Mouse (Mus musculus) ovary, postnatal 10 days (tissue): ENCODE data around the gene Ubl5.
"Not testable (repeated sequence)": the region's sequence is repeated elsewhere in the genome, so short reads cannot be mapped to it uniquely, and the experiment has no call there.

ENCODE experiments used
- DNase-seq: peaks from one replicate; pipeline ENCODE4 v3.0.0; 2022; ENCODE audit warnings: low spot score

Ubl5 gene

DNA sequence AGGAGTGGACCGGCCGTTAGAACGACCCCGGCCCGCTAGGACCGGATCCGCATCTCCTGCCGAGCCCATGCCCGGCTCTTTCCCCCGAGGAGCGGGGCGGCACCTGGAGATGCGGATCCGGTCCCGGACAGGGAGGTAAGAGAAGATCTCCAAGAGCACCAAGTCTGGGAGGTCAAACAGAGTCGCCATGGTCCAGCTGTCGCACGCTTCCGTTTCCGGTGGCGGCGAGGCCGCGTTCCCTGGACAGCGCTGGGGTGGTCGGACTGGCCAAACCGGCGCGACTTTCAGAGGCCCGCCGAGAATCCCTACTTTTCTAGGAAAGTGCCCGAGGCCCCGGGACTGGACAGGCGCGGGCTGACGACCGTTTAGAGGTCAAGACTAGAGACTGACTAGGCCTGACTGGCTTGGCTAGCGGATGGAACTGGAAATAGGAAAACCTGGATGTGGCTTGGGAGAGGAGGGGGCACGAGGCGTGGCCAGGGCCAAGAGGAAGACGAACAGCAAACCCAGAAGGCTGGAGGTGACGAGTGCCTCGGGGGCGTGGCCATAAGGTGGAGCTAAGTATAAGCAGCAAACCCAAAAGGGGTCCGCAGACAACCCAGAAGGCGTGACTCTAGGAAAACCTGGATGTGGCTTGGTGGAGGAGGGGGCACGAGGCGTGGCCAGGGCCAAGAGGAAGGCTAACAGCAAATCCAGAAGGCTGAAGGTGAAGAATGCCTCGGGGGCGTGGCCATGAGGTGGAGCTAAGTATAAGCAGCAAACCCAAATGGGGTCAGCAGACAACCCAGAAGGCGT, at the start of gene Ubl5:
TSS of gene Ubl5 (plus strand) at position 778 of the 795 bp plus-strand sequence.
- DNase-seq, result peak; percentile 65

DNA sequence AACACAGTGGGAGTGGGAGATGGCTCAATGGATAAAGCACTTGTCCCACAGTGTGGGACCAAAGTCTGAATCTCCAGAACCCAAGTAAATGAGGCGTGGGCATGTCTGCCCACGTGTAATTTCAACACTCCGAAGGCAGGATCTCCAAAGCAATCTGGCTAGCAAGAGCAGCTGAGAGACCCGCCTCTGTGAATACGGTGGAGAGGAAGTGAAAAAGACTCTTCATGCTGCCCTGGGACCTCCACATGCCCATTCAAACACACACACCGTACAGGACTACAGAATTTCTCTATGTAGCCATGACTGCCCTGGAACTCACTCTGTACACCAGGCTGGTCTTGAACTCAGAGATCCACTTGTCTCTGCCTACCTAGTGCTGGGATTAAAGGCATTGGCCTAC, 41.4 kb upstream of the Ubl5 start:
- DNase-seq, result no peak

DNA sequence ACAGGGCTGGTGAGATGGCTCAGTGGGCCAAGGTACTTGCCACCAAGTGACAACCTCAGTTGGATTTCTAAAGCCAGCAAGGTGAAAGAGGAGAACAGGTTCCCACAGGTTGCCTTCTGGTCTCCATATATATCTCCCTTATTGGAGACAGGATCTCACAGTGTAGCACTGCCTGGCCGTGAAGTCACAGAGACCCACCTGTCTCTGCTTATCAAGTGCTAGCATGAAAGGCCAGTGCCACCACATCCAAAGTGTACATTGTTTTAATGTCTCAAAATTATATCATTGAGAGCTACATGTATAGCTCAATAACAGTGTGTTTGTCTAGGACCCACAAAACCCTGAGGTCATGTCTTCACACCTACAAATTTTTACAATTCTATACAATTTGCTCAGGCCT, 36.4 kb upstream of the Ubl5 start:
- no peak for DNase-seq

DNA sequence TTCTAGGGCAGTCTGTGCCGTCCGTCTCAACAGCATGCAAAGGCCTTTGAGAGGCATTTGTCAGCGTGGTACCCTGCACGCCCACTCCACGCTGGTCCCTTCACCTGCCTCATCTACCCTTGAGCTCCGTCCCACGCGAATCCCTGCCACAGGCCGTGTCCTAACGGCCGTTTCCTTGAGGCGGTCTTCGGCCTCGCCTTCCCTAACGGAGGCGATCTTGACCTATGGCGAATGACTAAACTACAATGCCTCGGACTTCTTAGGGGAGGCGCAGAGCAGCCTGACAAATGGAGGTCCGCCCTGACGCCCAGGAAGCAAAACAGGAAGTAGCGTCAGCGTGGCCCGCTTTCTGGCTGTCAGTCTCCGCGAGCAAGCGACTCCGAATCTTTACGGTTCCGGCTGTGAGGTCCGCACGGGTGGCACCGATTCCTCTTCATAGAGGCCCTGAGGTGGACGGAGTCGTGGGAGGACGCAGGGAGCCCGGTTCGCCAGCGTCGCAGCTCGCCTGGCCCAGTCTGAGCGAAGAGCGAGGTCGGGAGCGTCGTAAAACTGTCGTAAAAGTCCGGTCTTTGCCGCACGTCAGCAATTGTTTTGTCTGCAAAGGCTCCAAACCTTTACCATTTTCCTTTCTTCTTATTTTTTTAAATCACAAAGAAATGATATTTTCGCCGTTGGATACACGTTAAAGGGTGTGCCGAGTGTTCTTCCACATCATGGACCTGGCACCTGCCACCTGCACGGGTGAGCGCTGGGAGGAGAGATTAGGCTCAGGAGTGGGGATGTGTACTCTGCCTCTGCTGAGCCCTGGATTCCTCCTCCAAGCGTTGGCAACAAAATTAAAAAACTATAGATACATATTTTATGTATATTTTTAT, 35.3 kb upstream of the Ubl5 start:
- peak; percentile 91 for DNase-seq

DNA sequence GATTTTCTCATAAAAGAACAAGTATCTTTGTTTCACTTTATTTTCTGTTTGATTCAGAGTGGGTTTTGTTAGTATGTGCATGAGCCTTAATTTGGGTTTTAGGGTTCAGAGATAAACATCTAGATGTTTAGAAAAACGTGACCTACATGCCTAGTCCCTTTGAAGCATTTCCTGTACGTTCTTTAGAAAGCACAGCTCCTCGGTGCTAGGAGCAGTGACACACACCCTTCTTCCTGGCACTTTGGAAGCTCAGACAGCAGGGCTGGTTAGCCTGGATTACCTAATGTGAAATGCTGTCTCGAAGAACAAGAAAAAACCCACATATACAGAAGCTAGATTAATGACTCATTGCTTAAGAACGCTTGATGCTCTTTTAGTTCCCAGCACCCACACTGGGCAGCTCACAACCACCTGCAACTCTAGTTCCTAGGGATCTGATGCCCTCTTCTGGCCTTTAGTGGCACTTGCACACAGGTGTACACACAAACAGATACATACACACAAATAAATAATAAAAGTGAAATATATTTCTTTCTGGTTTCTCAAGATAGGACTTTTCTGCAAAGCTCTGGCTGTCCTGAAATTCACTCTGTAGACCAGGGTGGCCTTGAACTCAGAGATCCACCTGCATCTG, 32.7 kb upstream of the Ubl5 start:
- no peak for DNase-seq

DNA sequence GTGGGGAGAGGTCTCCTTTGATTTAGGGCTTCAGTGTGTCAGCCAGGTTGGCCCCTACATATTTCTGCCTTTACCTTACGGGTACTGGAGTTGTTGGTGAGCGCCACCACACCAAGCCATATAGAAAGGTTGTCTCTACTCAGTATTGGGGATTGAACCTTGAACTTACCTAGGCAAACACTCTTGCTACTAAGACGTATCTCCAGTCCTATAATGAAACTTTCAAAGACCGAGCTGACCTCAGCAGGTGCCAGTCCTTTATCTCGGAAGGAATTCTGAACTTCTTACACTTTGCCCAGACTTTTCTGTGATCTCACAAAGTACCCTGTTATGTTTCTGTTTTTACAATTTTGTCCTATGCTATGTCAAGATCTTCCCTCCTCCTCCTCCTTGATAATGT, 30.7 kb upstream of the Ubl5 start:
- DNase-seq, result no peak

DNA sequence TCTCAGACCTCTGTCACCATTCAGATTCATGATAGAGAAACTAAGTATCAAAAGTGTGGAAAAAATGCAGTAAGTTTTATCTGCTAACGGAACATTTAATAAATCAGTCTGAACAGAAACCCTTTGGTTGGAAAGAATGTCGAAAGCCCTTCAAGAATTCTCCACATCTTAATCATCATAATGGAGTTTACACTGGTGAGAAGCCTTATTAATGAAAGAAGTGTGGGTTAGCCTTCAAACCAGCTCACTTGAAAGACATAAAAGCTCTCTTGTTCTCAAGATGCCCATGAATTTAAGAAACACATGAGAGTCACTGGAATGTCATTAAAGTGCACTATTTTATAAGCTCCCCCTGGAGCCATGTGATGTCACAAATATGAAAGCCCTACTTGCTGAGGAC, 26.0 kb upstream of the Ubl5 start:
- DNase-seq, result no peak

DNA sequence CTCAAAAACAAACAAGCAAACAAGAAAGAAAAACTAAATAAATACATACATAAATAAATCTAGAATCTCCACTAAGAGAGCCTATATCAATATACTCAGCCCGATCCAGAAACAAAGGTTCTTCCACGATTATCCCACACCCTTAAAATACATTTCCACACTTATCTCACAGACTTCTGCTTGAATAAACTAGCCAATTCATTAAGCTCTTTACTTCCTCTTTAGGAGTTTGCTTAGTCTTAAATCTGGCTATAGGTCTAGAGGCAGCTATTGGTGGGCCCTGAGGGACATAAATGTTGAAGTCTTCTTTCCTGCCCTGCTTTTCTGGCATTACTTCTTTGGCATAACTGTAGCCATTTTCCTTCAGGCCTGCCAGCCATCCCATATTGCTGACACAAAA, 11.3 kb upstream of the Ubl5 start:
- no peak for DNase-seq

DNA sequence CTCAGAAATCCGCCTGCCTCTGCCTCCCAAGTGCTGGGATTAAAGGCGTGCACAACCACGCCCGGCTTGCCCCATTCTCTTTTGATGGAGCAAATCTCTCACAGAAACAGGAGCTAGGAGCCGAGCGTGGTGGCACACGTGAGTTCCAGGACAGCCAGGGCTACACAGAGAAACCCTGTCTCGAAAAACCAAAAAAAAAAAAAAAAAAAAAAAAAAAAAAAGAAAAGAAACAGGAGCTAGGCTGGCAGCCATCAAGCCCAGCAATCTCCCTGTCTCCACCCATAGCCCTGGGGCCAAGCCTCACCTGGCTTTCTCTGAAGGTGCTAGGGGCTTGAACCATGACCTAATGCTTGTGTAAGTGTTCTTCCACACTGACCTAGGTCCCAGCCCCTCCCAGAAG, 7.0 kb upstream of the Ubl5 start:
- not testable (repeated sequence) for DNase-seq

DNA sequence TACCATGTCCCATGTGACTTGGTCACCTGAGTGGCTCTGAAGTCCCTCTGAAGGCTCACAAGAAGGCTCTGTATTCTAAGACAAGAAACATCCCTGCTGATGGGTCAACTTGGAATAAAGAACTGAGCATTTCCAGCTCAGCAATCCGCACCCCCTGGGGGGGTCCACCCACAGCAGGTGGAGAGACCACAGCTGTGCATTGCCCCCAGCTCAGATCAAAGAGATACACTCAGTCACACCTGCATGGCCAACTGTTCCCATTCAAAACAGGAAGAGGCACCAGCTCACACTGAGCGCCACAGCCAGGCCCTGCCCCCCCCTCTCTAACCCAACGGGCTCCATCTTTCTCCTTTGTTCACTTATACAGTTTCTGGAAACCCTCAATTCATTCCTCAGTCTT, 6.4 kb upstream of the Ubl5 start:
- DNase-seq, result no peak

DNA sequence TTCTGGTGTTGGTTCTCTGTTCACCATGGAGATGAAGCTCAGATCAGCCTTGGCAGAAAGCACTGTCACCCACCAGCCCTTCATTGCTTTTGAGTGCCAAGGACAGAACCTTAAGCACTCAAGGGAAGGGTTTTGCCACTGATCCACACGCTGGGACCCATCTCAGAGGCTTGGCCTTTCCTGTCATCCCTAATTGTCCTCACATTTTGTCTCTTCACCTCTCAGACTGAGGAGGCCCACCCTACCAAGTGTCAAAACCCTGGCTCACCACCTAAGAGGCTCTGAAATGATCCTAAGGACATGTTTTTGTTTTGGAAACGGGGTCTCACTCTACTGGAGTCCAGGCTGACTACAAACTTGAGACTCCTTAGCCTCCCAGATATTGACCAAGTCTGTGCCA, 5.9 kb upstream of the Ubl5 start:
- DNase-seq, result no peak

DNA sequence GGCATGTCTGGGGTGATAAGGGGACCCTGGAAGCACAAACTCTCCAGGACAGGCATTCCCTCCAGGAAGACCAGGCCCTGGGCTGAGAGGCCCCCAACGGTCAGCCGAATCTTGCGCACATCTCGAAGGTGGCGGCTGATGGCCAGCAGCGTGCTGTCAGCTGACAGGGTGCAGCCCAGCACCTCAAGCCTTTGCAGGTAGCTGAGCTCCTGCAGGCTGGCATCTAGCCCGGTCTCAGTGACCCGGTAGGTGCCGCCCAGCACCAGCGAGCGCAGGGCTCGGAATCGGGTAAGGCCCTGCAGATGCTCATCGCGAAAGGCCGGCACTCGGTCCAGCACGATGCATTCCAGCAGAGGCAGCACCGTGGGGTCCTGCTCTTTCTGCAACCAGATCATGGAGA, 4.1 kb upstream of the Ubl5 start:
- no peak for DNase-seq

DNA sequence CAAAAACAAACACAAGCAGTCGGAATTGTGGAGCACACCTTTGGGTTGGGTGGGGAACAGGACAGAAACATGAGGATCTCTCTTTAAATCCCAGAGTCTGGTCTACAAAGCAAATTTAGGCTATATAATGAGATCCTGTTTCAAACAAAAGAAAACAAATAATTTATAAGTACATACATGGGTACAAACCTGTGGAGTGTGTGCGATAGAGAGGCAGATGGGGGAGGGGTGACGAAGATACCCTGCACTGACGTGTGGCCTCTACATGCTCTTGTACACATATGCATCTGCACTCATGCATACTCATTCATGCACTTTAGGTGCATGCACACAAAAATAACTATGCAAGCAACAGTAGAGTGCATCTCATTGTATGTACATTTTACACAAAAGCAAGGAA, 3.2 kb upstream of the Ubl5 start:
- DNase-seq, result no peak

DNA sequence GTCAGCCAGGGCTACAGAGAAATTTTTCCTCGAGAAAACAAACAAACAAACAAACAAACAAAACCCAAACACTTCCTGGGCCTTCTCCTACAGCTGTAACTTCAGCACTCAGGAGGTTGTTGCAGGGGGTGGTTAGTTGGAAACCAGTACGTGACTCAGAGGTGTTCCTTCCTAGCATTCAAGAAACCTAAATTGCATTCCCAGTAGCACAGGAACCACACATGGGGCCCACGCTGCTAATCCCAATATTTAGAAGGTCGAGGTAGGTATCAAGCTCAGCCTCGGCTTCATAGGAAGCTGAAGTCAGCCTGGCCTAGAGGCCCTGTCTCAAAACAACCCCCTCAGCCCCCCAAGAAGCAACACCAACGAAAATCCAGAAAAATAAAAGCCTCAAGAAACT, 1.2 kb upstream of the Ubl5 start:
- DNase-seq, result no peak

DNA sequence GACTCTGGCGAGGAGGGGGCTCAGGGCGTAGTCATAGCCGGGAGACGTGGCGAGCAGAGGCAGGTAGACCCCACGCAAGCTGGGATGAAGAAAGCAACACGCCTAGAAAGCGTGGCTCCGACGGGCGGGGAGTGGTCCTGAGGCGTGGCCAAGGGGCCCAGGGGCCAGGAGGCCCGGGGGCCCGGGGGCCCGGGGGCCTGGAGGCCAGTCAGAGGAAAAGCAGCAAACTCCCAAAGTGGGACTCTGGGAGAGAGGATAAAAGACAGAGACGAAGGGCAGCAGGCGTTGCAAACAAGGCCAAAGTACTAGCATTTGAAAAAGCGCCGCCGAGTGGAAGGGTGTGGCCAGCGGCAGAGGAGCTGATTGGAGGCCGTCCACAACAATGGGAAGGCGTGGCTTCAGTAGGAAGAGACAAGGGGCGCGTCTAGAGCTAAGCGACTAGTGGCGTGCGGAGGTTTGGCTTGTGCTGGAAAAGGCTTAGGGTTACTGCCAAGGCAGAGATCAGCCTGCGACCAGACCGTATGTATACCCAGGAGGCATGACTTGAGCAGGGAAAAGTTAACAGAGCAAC, 303 bp downstream of the Ubl5 start:
- DNase-seq, result peak; percentile 56

DNA sequence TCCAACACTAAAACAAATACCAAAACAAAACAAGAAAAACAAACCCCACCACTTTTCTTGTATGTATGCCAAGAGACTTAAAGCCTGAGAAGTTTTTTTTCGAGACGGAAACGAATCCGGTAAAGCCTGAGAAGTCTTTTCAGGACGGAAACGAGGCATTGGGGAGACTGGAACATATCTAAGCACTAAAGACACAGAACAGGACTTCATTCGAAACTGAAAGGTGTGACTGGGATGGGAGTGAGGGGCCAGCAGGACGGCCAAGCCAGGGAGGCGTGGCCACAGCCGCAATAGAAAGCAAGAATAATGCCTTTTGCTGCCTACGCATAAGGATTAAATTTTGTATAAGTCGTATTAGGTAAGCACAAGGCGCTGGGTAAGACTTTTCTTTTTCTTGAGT, 1.1 kb downstream of the Ubl5 start:
- no peak for DNase-seq

DNA sequence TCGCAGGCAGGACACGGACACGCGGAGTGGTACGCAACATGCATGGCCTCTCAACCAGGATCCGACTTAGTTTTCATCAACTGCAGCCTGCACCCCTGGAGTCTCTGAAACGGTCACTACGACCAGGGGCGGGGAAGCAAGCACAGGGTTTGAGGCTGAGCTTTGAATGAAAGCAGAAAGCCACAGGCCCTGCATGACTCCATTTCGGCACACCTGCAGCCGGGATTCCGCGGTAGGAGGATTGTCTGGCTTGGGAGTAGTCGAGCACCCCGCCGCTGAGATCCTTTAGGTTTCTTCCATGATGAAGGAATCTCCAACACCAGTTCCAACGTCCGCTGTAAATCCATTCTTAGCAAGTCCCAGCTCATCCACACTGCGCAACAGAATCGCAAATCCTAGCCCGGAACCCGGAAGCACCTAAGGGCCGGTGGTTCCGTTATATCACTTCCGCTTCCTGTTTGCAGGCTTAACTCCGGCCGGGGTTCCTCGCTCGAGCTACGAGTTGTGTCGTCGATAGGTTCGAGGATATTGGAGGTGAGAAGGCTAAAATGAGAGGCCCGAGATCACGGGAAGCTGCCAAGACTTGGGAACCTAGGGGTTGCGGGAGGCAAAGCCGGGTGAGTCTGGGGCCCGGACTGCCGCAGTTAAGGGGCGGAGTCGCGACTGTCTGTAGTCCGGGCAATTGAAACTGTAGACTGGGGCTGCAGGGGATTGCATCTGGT, 1.8 kb downstream of the Ubl5 start, which contains the start of gene Fbxl12:
TSS of gene Fbxl12 (minus strand) at position 408 of the 722 bp plus-strand sequence.
- peak; percentile 56 for DNase-seq

DNA sequence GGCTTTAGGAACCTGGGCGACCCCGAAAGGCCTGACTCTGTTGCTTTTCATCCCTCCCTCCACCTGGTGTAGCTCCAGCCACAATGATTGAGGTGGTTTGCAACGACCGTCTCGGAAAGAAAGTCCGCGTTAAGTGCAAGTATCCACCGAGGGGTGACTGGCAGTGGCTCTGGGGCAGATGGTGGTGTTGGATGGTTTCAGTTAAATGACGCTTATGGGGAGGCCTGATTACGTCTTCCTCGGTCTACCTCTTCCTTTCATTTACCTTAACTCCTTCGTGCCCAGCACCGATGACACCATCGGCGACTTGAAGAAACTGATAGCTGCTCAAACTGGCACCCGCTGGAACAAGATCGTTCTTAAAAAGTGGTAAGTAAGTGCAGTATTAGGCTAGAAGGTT, 2.4 kb downstream of the Ubl5 start:
- no peak for DNase-seq

DNA sequence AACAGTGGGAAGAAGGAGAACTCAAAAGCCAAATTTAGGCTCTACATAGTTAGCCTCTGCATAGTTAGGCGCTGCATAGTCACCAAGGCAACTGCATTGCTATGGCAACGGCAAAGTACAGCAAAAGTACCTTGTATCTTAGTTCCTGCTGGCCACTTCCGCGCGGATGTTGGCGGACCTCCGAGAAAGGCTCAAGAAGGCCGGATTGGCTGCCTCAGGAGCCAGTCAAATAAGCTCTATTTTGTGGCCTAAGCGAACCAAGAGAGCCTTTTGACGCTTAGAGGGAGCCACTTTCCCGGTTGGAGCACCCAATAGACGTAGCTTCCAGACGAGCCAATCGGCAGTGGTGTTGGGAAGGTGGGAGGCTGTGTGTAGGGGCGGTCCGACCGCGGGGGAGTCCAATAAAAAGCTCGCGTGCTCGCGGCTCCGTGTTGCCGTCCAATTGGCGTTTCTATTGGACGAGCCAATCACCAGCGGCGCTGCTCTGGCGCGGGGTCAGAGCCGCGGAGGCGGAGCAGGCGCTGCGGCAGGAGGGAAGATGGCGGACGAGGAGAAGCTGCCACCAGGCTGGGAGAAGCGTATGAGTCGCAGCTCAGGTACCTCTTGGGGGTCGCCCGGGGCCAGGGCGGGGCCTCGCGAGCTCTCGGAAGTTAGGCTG, 9.1 kb downstream of the Ubl5 start, which contains the start of gene Pin1:
TSS of gene Pin1 (plus strand) at position 494 of the 658 bp plus-strand sequence.
- peak; percentile 86 for DNase-seq

DNA sequence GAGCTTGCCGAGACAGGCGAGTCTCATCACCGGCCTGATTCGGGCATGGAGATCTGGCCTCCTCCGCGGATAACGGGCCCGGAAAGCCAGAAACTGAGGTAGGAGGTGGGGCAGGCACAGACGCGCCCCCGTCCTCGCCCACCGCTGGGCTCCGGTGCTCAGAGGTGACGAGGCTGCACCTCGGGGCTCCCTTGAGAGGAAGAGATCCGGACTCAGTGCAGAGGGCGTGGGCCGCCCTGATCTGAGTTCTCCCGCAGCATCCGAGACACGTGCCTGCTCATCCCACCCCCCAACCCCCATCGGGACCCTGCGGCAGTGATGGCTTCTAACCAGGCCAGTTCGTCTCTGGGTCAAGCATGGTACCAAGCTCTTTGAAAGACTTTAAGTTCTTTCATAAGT, 9.6 kb downstream of the Ubl5 start:
- no peak for DNase-seq

DNA sequence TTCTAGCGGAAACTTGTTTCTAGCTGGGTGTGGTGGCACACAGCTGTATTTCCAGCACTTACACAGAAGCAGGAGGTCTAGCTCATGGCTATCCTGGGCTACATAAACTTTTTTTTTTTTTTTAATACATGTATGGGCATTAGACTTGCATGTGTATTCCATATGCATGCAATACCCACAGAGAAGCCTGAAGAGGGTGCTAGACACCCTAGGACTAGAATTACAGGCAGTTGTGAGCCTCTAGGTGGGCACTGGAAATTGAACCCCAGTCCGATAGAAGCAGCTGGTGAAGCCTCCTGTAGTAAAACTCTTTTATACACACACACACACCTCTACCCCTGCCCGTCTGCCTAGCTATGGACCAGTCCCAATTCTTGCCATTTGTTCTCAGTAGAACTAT, 11.2 kb downstream of the Ubl5 start:
- no peak for DNase-seq
